Mouse (Mus musculus): Measurements from ENCODE around the gene Sept3. TPM values are rescaled to one million over a fixed set of nuclear protein-coding genes. Genes with fewer than 3 reads are reported as not detected.

Sept3 gene
- polyA plus RNA-seq, 1 experiment from 2014 or later: 2.0 TPM

- peaks cover 27% of the 10 kb centered on the region for H3K27me3 ChIP-seq
- no peak for ATAC-seq
- POLR2A ChIA-PET: no interaction called here
- in situ Hi-C loops (cut with MboI; ENCODE audit: low pct_unique_long_range_greater_than_20kb): no loop called here
- DNase-seq (ENCODE audit: low read depth, low spot score): no peak
- no peak for TF ChIP-seq CTCF (IDR thresholded peaks at IDR 0.05)
- CTCF ChIA-PET: interaction anchor here (0.8 to 2.4 kb wide), 9 partner anchors 9 to 110 kb away, joined by 3 to 16 read pairs (median 4); partner anchors contain the start of gene Wbp2nl
These were observed 3.5 kb upstream of the Sept3 start for GRCm38 (mm10) chr15:82271201-82271600.

GRCm38 (mm10) chr15:82272295-82272694, 2.4 kb upstream of the Sept3 start:
- POLR2A ChIA-PET: no interaction called here
- ATAC-seq: no peak
- no peak for DNase-seq (ENCODE audit: low read depth, low spot score)
- CTCF ChIA-PET: interaction anchor here (1.1 to 2.4 kb wide), 4 partner anchors 8 to 15 kb away, joined by 3 to 16 read pairs (median 4); no protein-coding TSS in a partner anchor
- in situ Hi-C loops (cut with MboI; ENCODE audit: low pct_unique_long_range_greater_than_20kb): no loop called here
- TF ChIP-seq CTCF (IDR thresholded peaks at IDR 0.05): no peak
- peaks cover 38% of the 10 kb centered on the region for H3K27me3 ChIP-seq

- ChIA-PET POLR2A (no interaction called here), CTCF (interaction anchor here (3.0 kb wide), 1 partner anchor 10 kb away, joined by 9 read pairs; no protein-coding TSS in a partner anchor)
- TF ChIP-seq CTCF (IDR thresholded peaks at IDR 0.05): no peak
- peak; percentile 11 for ATAC-seq
- peaks cover 44% of the 10 kb centered on the region for H3K27me3 ChIP-seq
- no peak for DNase-seq (ENCODE audit: low read depth, low spot score)
- in situ Hi-C loops (cut with MboI; ENCODE audit: low pct_unique_long_range_greater_than_20kb): no loop called here
These were observed 521 bp downstream of the Sept3 start for GRCm38 (mm10) chr15:82274927-82275901.

DNA sequence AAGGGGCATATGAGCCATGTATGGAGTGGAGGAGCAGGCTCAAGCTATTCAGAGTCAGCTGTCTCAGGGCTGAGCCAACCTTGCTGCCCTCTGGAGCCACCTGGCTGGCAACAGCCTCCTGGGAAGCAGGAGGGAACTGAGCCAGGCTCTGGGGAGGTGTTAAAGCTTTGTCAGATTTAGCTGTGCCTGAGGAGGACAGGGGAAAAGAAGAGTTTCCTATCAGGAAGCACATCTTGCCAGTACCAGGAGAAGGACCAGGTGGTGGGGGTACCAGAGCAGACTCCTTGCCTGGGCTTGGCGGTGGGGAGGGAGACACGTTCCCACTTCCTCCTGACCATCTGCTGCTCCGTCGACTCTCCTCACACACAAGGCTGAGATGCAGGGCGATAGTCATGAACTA, 2.9 kb downstream of the Sept3 start:
- no peak for ATAC-seq
- CTCF ChIA-PET: interaction anchor here (1.3 kb wide), 1 partner anchor 10 kb away, joined by 3 read pairs; no protein-coding TSS in a partner anchor

DNA sequence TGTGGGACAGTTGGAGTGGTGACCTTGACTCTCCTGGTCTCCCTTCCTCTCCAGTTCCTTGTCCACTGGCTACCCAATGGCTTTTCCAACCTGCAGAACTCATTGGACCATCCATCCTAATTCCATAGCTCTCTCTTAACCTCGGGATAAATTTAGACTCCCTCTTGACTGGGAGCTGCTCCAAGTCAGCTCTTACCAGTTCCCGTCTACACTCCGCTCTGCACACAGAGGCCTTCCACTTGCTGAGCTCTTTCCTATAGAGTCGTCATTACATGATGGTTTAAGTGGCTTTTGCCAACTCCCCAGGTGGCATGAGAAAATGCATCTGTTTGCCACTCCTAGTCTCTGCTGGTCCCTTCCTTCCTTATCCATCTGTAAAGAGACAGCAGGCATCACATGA, 5.9 kb downstream of the Sept3 start:
- H3K27me3 ChIP-seq: peaks cover 26% of the 10 kb centered on the region
- ChIA-PET POLR2A (interaction anchor here (2.6 kb wide), 1 partner anchor 58 kb away, joined by 9 read pairs; the partner anchor contains the start of genes Naga, Pheta2 and Smdt1), CTCF (interaction anchor here (1.0 to 2.4 kb wide), 4 partner anchors 9 to 44 kb away, joined by 3 to 16 read pairs (median 4); no protein-coding TSS in a partner anchor)
- in situ Hi-C loops (cut with MboI; ENCODE audit: low pct_unique_long_range_greater_than_20kb): no loop called here
- no peak for DNase-seq (ENCODE audit: low read depth, low spot score)
- no peak for ATAC-seq
- no peak for TF ChIP-seq CTCF (IDR thresholded peaks at IDR 0.05)

More for the DNA sequence above, 2.9 kb downstream of the Sept3 start:
- no peak for DNase-seq (ENCODE audit: low read depth, low spot score)
- no peak for TF ChIP-seq CTCF (IDR thresholded peaks at IDR 0.05)
- peaks cover 44% of the 10 kb centered on the region for H3K27me3 ChIP-seq
- in situ Hi-C loops (cut with MboI; ENCODE audit: low pct_unique_long_range_greater_than_20kb): no loop called here
- POLR2A ChIA-PET: no interaction called here

DNA sequence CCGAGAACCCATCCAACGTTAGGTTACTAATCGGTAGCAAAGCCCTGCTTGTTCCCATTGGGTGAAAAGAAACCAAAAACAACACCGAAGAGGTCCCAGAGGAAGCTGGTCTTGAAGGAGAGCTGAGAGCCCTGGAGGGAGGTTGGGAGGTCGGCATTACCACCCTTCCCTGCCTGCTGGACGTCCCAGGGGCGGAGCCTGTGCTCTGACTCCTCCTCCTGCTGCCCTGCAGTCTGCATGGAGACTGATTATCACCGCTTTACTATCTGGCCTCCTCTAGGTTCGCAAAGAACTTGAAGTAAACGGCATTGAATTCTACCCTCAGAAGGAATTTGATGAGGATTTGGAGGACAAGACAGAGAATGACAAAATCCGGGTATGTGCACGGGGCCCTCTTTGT, 11.5 kb downstream of the Sept3 start:
- peaks cover 3% of the 10 kb centered on the region for H3K27me3 ChIP-seq
- CTCF ChIA-PET: interaction anchor here (1.0 kb wide), 1 partner anchor 27 kb away, joined by 3 read pairs; no protein-coding TSS in a partner anchor
- ATAC-seq: no peak
- POLR2A ChIA-PET: no interaction called here
- TF ChIP-seq CTCF (IDR thresholded peaks at IDR 0.05): no peak
- in situ Hi-C loops (cut with MboI; ENCODE audit: low pct_unique_long_range_greater_than_20kb): no loop called here
- no peak for DNase-seq (ENCODE audit: low read depth, low spot score)

DNA sequence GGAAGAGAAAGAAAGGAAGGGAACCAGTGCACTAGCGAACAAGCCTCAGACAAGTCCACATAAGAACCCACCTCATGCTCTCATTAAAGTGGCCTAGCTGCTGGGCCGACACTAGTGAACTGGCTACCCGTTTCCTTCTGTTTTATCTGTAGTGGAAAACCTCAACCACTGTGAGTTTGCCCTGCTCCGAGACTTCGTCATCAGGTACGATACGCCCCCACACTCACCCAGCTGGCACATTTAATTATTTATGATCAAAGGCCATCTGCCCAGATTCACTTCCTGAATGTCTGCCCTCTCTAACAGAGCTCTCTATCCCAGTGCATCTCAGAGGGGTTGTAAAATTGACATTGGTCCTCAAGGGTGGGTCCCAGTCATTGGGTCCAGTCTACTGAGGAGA, 15.6 kb downstream of the Sept3 start:
- POLR2A ChIA-PET: no interaction called here
- in situ Hi-C loops (cut with MboI; ENCODE audit: low pct_unique_long_range_greater_than_20kb): no loop called here
- ATAC-seq (no peak), DNase-seq (ENCODE audit: low read depth, low spot score) (no peak)
- peaks cover 3% of the 10 kb centered on the region for H3K27me3 ChIP-seq
- TF ChIP-seq CTCF (IDR thresholded peaks at IDR 0.05): no peak
- CTCF ChIA-PET: no interaction called here

DNA sequence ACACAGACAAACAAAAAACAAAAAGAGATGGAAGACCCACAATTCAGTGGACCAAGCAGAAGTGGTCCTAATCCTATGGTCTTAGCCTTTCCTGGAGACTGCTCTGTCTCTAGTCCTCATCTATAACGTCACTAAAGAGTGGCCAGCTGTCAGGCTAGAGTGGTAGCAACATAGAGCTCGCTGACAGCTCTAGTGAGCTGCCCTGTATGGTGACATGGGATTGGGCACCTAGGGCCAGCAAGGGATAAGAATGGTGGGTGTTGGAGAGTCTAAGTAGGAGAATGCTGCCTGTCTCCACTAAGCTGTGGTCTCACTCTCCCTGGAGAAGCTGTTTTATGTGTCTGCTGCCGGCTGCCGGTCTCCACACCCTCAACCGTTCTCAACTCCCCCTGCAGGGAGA, 18.2 kb downstream of the Sept3 start:
- ATAC-seq (no peak), DNase-seq (ENCODE audit: low read depth, low spot score) (no peak)
- in situ Hi-C loops (cut with MboI; ENCODE audit: low pct_unique_long_range_greater_than_20kb): no loop called here
- no peak for TF ChIP-seq CTCF (IDR thresholded peaks at IDR 0.05)
- no peaks in the 10 kb centered on the region for H3K27me3 ChIP-seq
- POLR2A ChIA-PET: interaction anchor here (0.5 to 1.8 kb wide), 2 partner anchors 8 to 46 kb away, joined by 3 read pairs; partner anchors contain the start of genes Naga, Pheta2 and Smdt1
- CTCF ChIA-PET: interaction anchor here (0.9 kb wide), 1 partner anchor 16 kb away, joined by 3 read pairs; no protein-coding TSS in a partner anchor

- peak; percentile 61 for DNase-seq (ENCODE audit: low read depth, low spot score)
- in situ Hi-C loops (cut with MboI; ENCODE audit: low pct_unique_long_range_greater_than_20kb): no loop called here
- TF ChIP-seq CTCF (IDR thresholded peaks at IDR 0.05): no peak
These were observed 18.6 kb downstream of the Sept3 start for GRCm38 (mm10) chr15:82293271-82293711.

DNA sequence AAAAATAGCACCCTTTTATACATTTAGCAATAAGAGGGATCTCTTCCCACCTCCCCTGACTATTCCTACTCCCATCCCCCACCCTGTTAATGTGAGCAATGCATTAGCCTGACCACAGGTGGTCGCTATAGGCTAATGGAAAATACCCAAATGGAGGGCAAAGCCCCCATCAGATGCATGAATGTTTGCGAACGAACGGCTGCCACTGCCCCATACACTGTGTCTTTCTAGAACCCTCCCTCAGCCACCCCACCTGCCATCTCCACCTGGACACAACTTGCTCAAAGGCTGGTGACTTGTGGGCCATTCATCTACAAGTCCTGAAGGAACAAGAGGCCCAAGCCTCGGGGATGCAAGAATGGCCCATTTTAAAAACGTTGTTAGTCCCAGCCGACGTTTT, 19.4 kb downstream of the Sept3 start:
- no peak for ATAC-seq
- H3K27me3 ChIP-seq: no peaks in the 10 kb centered on the region
- in situ Hi-C loops (cut with MboI; ENCODE audit: low pct_unique_long_range_greater_than_20kb): no loop called here
- ChIA-PET POLR2A (no interaction called here), CTCF (interaction anchor here (0.9 kb wide), 1 partner anchor 17 kb away, joined by 3 read pairs; no protein-coding TSS in a partner anchor)
- no peak for TF ChIP-seq CTCF (IDR thresholded peaks at IDR 0.05)
- no peak for DNase-seq (ENCODE audit: low read depth, low spot score)

More at GRCm38 (mm10) chr15:82293271-82293711, 18.6 kb downstream of the Sept3 start:
- POLR2A ChIA-PET: no interaction called here
- peak; percentile 97 for ATAC-seq
- no peaks in the 10 kb centered on the region for H3K27me3 ChIP-seq
- CTCF ChIA-PET: interaction anchor here (0.9 kb wide), 1 partner anchor 16 kb away, joined by 3 read pairs; no protein-coding TSS in a partner anchor

All from Patski (cell line).